Mouse (Mus musculus) myocyte (in vitro differentiated cells): Measurements from ENCODE around the gene Kansl1l.

Source experiments
- CEBPB ChIP-seq: IDR thresholded peaks from 2 replicates; pipeline ENCODE4 v1.6.1; 2011; ENCODE audit warnings: mild to moderate bottlenecking, moderate library complexity; ENCODE audit not compliant: poor library complexity, insufficient read depth, severe bottlenecking
- E2F4 ChIP-seq: IDR thresholded peaks from one replicate; pipeline ENCODE4 v1.6.1; 2011; ENCODE audit warnings: mild to moderate bottlenecking, control low read depth, moderate library complexity; ENCODE audit not compliant: insufficient read depth
- MYOG ChIP-seq, 3 experiments: IDR thresholded peaks; one replicate each; pipeline ENCODE4 v1.6.1; 2011; ENCODE audit warnings: control low read depth in 2 of 3, low read depth in 2 of 3, mild to moderate bottlenecking in 2 of 3; ENCODE audit not compliant: insufficient read length in 2 of 3, control insufficient read depth in 1 of 3, insufficient read depth in 1 of 3
- POLR2A ChIP-seq: IDR thresholded peaks from one replicate; pipeline ENCODE4 v1.6.1; 2011; ENCODE audit warnings: low read depth, mild to moderate bottlenecking, control low read depth, moderate library complexity; ENCODE audit not compliant: insufficient read length
- TCF12 ChIP-seq: IDR thresholded peaks from one replicate; pipeline ENCODE4 v1.6.1; 2011; ENCODE audit warnings: mild to moderate bottlenecking, control low read depth; ENCODE audit not compliant: poor library complexity, insufficient read depth, severe bottlenecking
- TCF3 ChIP-seq: IDR thresholded peaks from one replicate; pipeline ENCODE4 v1.6.1; 2011; ENCODE audit warnings: low read depth, control low read depth; ENCODE audit not compliant: insufficient read length
- USF1 ChIP-seq: IDR thresholded peaks from one replicate; pipeline ENCODE4 v1.6.1; 2011; ENCODE audit warnings: low read depth, mild to moderate bottlenecking, control low read depth, moderate library complexity

- TF ChIP-seq USF1: no peak
- TF ChIP-seq TCF12: no peak
- no peak for TF ChIP-seq MYOG (IDR thresholded peaks at IDR 0.05; ENCODE audit: control insufficient read depth in 1 of 3, insufficient read depth in 1 of 3, insufficient read length in 2 of 3, low read depth in 2 of 3)
- TF ChIP-seq E2F4: no peak
- TF ChIP-seq TCF3: no peak
- TF ChIP-seq POLR2A: no peak
- TF ChIP-seq CEBPB: no peak
These were observed 104.5 kb downstream of the Kansl1l start for GRCm38 (mm10) chr1:66712859-66713258.
